Mouse (Mus musculus) cerebellum, adult 2 months (tissue): Measurements from ENCODE around the gene Gtdc1.

Experiments used
- CTCF ChIP-seq: fragments of 200-500 bp; IDR thresholded peaks from 2 replicates; pipeline ENCODE4 v1.5.1; 2011; ENCODE audit warnings: low read depth, mild to moderate bottlenecking, control low read depth, low read length, moderate library complexity, borderline replicate concordance; ENCODE audit not compliant: insufficient read depth
- POLR2A ChIP-seq: fragments of 200-500 bp; IDR thresholded peaks from 2 replicates; pipeline ENCODE4 v1.6.1; 2011; ENCODE audit warnings: low read length, control low read depth, borderline replicate concordance; ENCODE audit not compliant: insufficient read depth

GRCm38 (mm10) chr2:44970087-44970646 is 42.7 kb upstream of the Gtdc1 start:
- TF ChIP-seq CTCF, result no peak
- TF ChIP-seq POLR2A, result no peak
